Mouse (Mus musculus) erythroblast, adult 5-6 weeks (primary cell): ENCODE results near the gene Cacna2d1. TPM values are rescaled to one million over a fixed set of nuclear protein-coding genes. Genes with fewer than 3 reads are reported as not detected.

ENCODE experiments used
- ATAC-seq: replicated peaks from 2 replicates; pipeline ENCODE4 v1.8.0; 2016; ENCODE audit warnings: moderate number of reproducible peaks, mild to moderate bottlenecking, moderate TSS enrichment, inconsistent platforms; ENCODE audit not compliant: poor library complexity, low FRiP score, severe bottlenecking
- total RNA-seq, 2 experiments: library from RNA; stranded (forward) in 1 of 2; stranded (reverse) in 1 of 2; fragments of 150-400 nt in 1 of 2; fragments of 200-764, 138-1000 nt in 1 of 2; gene quantifications; 2 replicates each; pipeline versions ENCODE4 v1.2.3 to v1.2.4; 2015 to 2017; ENCODE audit warnings: low replicate concordance in 2 of 2

Cacna2d1 gene
- not detected in 2 replicates for total RNA-seq (2015; ENCODE audit: low replicate concordance)
- total RNA-seq (2017; ENCODE audit: low replicate concordance) = not detected in 2 replicates

GRCm38 (mm10) chr5:15934376-15935233 is at the start of gene Cacna2d1:
Cacna2d1 (plus strand) TSS chr5:15934691.
- ATAC-seq = no peak

- no peak for ATAC-seq
Measured at GRCm38 (mm10) chr5:15895098-15895497, 39.4 kb upstream of the Cacna2d1 start.

GRCm38 (mm10) chr5:15896706-15897105 is 37.8 kb upstream of the Cacna2d1 start:
- ATAC-seq = no peak

- ATAC-seq = no peak
Measured at GRCm38 (mm10) chr5:15906446-15906845, 28.0 kb upstream of the Cacna2d1 start.

- ATAC-seq = no peak
Measured at GRCm38 (mm10) chr5:15914931-15915330, 19.6 kb upstream of the Cacna2d1 start.

- ATAC-seq = no peak
Measured at GRCm38 (mm10) chr5:15928506-15928905, 6.0 kb upstream of the Cacna2d1 start.

- no peak for ATAC-seq
Measured at GRCm38 (mm10) chr5:15933017-15933416, 1.5 kb upstream of the Cacna2d1 start.

- no peak for ATAC-seq
Measured at GRCm38 (mm10) chr5:15933581-15934375, 713 bp upstream of the Cacna2d1 start.

- ATAC-seq = no peak
Measured at GRCm38 (mm10) chr5:15935234-15935728, 790 bp downstream of the Cacna2d1 start.

GRCm38 (mm10) chr5:15935831-15936710 is 1.6 kb downstream of the Cacna2d1 start:
- ATAC-seq = no peak

GRCm38 (mm10) chr5:15941191-15941725 is 6.8 kb downstream of the Cacna2d1 start:
- no peak for ATAC-seq

- no peak for ATAC-seq
Measured at GRCm38 (mm10) chr5:15942051-15942450, 7.6 kb downstream of the Cacna2d1 start.

GRCm38 (mm10) chr5:15948290-15949037 is 14.0 kb downstream of the Cacna2d1 start:
- ATAC-seq = no peak

GRCm38 (mm10) chr5:15959760-15960159 is 25.3 kb downstream of the Cacna2d1 start:
- no peak for ATAC-seq

GRCm38 (mm10) chr5:15961866-15962265 is 27.4 kb downstream of the Cacna2d1 start:
- ATAC-seq = no peak

- no peak for ATAC-seq
Measured at GRCm38 (mm10) chr5:15966888-15967287, 32.4 kb downstream of the Cacna2d1 start.

- no peak for ATAC-seq
Measured at GRCm38 (mm10) chr5:15971821-15972220, 37.3 kb downstream of the Cacna2d1 start.

- no peak for ATAC-seq
Measured at GRCm38 (mm10) chr5:15972351-15972750, 37.9 kb downstream of the Cacna2d1 start.

- ATAC-seq = no peak
Measured at GRCm38 (mm10) chr5:15974652-15975051, 40.2 kb downstream of the Cacna2d1 start.
